Mouse (Mus musculus) Patski (cell line): ENCODE measurements around the gene Tmem25. TPM values are rescaled to one million over a fixed set of nuclear protein-coding genes. Genes with fewer than 3 reads are reported as not detected.
"Not testable (repeated sequence)": the region's sequence is repeated elsewhere in the genome, so short reads cannot be mapped to it uniquely, and the experiment has no call there.

Experiments used
- ATAC-seq: fragments of 100-300 bp; one replicate; pipeline ENCODE4 v1.8.0; 2021
- CTCF ChIA-PET: fragments of 350-600 bp; sonication (Branson Sonifier 250); formaldehyde crosslinking; loops from one replicate; lab custom pipeline; 2022; ENCODE audit warnings: inconsistent platforms; lab: Charles Lee
- POLR2A ChIA-PET: fragments of 350-600 bp; sonication (Branson Sonifier 250); formaldehyde crosslinking; loops from one replicate; lab custom pipeline; 2022; ENCODE audit warnings: antibody characterized with exemption, inconsistent platforms; lab: Charles Lee
- DNase-seq: peaks from one replicate; pipeline ENCODE4 v3.0.0-alpha.2; 2011; ENCODE audit warnings: low read depth, low spot score
- H3K27me3 ChIP-seq: fragments of 371-371 bp; one replicate; pipeline ENCODE4 v1.5.1; 2021
- CTCF ChIP-seq: fragments of 100-300 bp; IDR thresholded peaks from one replicate; pipeline ENCODE4 v1.5.1; 2021
- in situ Hi-C: fragments of 300-500 bp; cut with MboI; formaldehyde crosslinking; loops from 3 replicates; pipeline ENCODE4 v1.11.1; 2018; ENCODE audit warnings: low pct_unique_long_range_greater_than_20kb, mixed read lengths
- polyA plus RNA-seq: library from polyadenylated mRNA; unstranded; gene quantifications from one replicate; pipeline ENCODE4 v1.2.3, GENCODE M21; 2021

Gene Tmem25
- polyA plus RNA-seq, 1 experiment from 2014 or later, result 7.3 TPM

GRCm38 (mm10) chr9:44792842-44793241 is 6.3 kb downstream of the Tmem25 start:
- POLR2A ChIA-PET, result no interaction called here
- no peak for DNase-seq
- TF ChIP-seq CTCF, result no peak
- H3K27me3 ChIP-seq, result no peaks in the 10 kb centered on the region
- no peak for ATAC-seq
- in situ Hi-C loops, result no loop called here
- CTCF ChIA-PET, result no interaction called here

- POLR2A ChIA-PET, result interaction anchor here (0.6 to 1.0 kb wide), 3 partner anchors 14 to 171 kb away, joined by 3 to 8 read pairs (median 5); partner anchors contain the start of gene Tmem25
- H3K27me3 ChIP-seq, result no peaks in the 10 kb centered on the region
- ATAC-seq (peak; percentile 92), DNase-seq (peak; percentile 79)
- peak; percentile 98 for TF ChIP-seq CTCF
- CTCF ChIA-PET, result no interaction called here
- in situ Hi-C loops, result no loop called here
Measured at GRCm38 (mm10) chr9:44772750-44773651, 26.1 kb downstream of the Tmem25 start.

DNA sequence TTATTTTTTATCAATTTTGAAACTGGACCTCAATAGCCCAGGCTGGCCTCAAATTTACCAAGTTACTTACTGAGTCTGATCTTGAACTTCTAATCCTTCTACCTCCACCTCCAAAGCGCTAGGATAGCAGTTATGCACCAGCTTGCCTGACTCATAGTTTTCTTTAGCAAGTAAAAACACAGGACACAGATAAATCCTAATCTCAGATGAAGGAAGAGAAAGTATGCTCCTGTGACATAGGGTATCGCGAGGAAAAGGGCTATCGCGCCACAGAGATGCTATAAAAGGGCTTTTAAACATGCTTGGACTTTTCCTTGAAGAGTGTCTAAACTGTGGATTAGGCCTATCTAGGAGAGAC is 26.7 kb downstream of the Tmem25 start:
- H3K27me3 ChIP-seq, result no peaks in the 10 kb centered on the region
- CTCF ChIA-PET, result interaction anchor here (0.6 to 0.7 kb wide), 2 partner anchors 11 kb away, joined by 3 read pairs; no protein-coding TSS in a partner anchor
- DNase-seq (no peak), ATAC-seq (no peak)
- in situ Hi-C loops, result no loop called here
- no peak for TF ChIP-seq CTCF
- POLR2A ChIA-PET, result no interaction called here

- CTCF ChIA-PET, result no interaction called here
- in situ Hi-C loops, result no loop called here
- no peak for ATAC-seq
- no peak for DNase-seq
- POLR2A ChIA-PET, result no interaction called here
- peak; percentile 34 for TF ChIP-seq CTCF
- H3K27me3 ChIP-seq, result no peaks in the 10 kb centered on the region
Measured at GRCm38 (mm10) chr9:44771376-44771775, 27.7 kb downstream of the Tmem25 start.

DNA sequence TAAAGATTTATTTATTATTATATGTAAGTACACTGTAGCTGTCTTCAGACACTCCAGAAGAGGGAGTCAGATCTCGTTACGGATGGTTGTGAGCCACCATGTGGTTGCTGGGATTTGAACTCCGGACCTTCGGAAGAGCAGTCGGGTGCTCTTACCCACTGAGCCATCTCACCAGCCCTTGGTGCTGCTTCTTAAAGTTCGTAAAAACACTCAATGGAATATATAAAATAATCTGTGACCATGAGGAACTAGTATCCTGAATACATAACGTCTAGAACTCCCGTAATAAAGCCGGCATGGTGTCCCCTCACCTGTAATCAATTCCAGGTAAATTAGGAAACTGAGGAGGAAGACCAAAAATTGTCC is 31.1 kb downstream of the Tmem25 start:
- CTCF ChIA-PET, result interaction anchor here (1.3 to 1.9 kb wide), 2 partner anchors 32 to 51 kb away, joined by 3 to 4 read pairs; no protein-coding TSS in a partner anchor
- POLR2A ChIA-PET, result interaction anchor here (1.4 kb wide), 1 partner anchor 12 kb away, joined by 3 read pairs; no protein-coding TSS in a partner anchor
- in situ Hi-C loops, ATAC-seq, DNase-seq, H3K27me3 ChIP-seq: not testable (repeated sequence)
- peak; percentile 15 for TF ChIP-seq CTCF

DNA sequence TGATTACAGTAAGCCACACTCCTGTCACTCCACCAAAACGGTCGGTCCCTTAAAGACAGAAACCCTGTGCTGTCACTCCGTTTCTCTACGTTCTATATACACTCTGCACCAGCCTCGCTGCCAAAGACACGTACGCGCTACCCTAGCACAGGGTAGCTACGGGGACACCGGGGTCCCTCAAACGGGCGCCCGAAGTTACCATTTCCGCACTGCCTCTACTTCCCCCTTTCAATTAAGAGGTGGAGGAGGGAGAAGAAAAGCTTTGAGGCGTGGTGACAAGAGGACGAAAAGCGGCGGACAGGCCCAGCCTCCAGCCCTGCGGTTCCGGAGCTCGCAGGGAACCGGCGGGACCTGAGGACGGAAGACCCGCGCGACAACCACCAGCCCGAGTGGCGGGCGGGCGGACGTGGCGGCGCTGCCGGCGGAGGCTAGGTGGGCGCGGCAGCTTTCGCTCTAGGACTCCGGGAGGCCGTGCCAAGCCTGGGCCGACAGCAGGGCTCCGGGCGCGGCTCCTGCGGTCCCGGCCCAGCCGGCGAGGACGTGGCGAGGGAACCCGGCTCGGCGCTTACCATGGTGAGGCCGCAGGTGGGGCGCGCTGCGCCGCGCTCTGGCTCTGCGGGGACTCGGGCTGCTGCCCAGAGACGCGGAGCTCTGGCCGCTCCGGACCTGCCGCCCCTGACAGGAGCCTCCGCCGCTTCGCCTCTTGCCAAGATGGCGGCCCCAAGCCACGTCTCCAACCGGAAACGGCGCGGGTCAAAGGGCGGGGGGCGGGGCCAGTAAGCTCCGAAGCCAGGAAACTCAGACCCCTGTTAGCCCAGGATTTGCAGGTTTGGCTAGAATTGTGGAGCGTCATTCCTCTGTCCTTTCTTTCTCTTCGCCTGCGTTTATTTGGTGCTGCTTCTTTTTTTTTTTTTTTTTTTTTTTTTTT is 31.7 kb downstream of the Tmem25 start, which contains the start of the genes Arcn1 and Ift46:
Arcn1 (minus strand) TSS at position 745 of the 928 bp plus-strand sequence.
Ift46 (plus strand) TSS at position 808 of the 928 bp plus-strand sequence.
- DNase-seq, result no peak
- in situ Hi-C loops, result no loop called here
- ChIA-PET CTCF (interaction anchor here (1.3 to 1.9 kb wide), 2 partner anchors 33 to 50 kb away, joined by 3 to 4 read pairs; no protein-coding TSS in a partner anchor), POLR2A (interaction anchor here (0.7 to 1.4 kb wide), 3 partner anchors 11 to 105 kb away, joined by 3 to 5 read pairs (median 4); no protein-coding TSS in a partner anchor)
- no peaks in the 10 kb centered on the region for H3K27me3 ChIP-seq
- peak; percentile 67 for ATAC-seq
- no peak for TF ChIP-seq CTCF

- no peak for ATAC-seq
- no peaks in the 10 kb centered on the region for H3K27me3 ChIP-seq
- in situ Hi-C loops, result no loop called here
- no peak for DNase-seq
- POLR2A ChIA-PET, result interaction anchor here (0.5 to 0.7 kb wide), 2 partner anchors 23 to 269 kb away, joined by 4 to 5 read pairs; no protein-coding TSS in a partner anchor
- CTCF ChIA-PET, result interaction anchor here (0.8 to 2.1 kb wide), 3 partner anchors 11 to 105 kb away, joined by 3 to 9 read pairs (median 5); no protein-coding TSS in a partner anchor
- no peak for TF ChIP-seq CTCF
Measured at GRCm38 (mm10) chr9:44760873-44761272, 38.2 kb downstream of the Tmem25 start.

DNA sequence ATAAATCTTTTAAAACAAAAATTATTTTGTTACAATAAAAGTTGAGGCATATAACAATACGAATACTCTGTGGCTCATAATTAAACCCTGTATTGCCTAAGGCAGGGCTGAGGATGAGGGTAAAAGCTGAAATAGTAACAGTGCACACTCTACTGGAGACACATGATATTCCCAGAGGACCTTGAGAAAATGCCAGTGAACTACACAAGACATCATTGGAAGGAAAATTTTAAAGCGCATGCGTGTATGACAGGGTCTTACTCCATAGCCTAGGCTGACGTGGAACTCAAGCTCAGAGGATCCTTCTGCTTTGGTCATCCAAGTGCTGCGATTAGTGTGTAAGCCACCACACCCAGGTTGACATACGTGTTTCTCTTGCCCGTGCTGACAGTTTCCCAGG is 50.6 kb downstream of the Tmem25 start:
- ATAC-seq (no peak), DNase-seq (no peak)
- POLR2A ChIA-PET, result interaction anchor here (0.6 kb wide), 1 partner anchor 82 kb away, joined by 5 read pairs; no protein-coding TSS in a partner anchor
- peak; percentile 70 for TF ChIP-seq CTCF
- CTCF ChIA-PET, result interaction anchor here (0.7 to 2.0 kb wide), 8 partner anchors 9 to 94 kb away, joined by 3 to 9 read pairs (median 4); no protein-coding TSS in a partner anchor
- in situ Hi-C loops, result loop anchor here (5.0 kb wide), 1 partner anchor 91 kb away; no protein-coding TSS in a partner anchor
- no peaks in the 10 kb centered on the region for H3K27me3 ChIP-seq

- ATAC-seq, result no peak
- POLR2A ChIA-PET, result no interaction called here
- CTCF ChIA-PET, result interaction anchor here (1.1 to 2.0 kb wide), 3 partner anchors 10 to 96 kb away, joined by 4 to 6 read pairs (median 4); no protein-coding TSS in a partner anchor
- TF ChIP-seq CTCF, result no peak
- in situ Hi-C loops, result loop anchor here (5.0 kb wide), 1 partner anchor 90 kb away; no protein-coding TSS in a partner anchor
- no peak for DNase-seq
- no peaks in the 10 kb centered on the region for H3K27me3 ChIP-seq
Measured at GRCm38 (mm10) chr9:44747341-44747740, 51.8 kb downstream of the Tmem25 start.
